Mouse (Mus musculus) stomach, embryonic 14.5 days (tissue): ENCODE measurements at regions not wholly inside any gene's neighbourhood (a gene's known extent, or its start where the extent isn't known, plus 50 kb on each side); places are given as distances from the start of the nearest gene placed in this dataset.

ENCODE experiments used
- ATAC-seq: fragments of 200-750 bp; cut with Nextera tagmentation; 2 replicates; pipeline ENCODE4 v1.8.0; 2017; ENCODE audit warnings: low read depth, moderate TSS enrichment; ENCODE audit not compliant: insufficient number of reproducible peaks, insufficient read depth, low FRiP score
- H3K27ac ChIP-seq: fragments of 300-500 bp; sonication (generic); 2 replicates; pipeline ENCODE4 v1.5.1; 2014; ENCODE audit warnings: mild to moderate bottlenecking, low read length, moderate library complexity, mixed read lengths
- H3K27me3 ChIP-seq: fragments of 300-500 bp; sonication (generic); 2 replicates; pipeline ENCODE4 v1.6.1; 2014; ENCODE audit warnings: low read length, control low read depth, mixed read lengths; ENCODE audit not compliant: control insufficient read depth, insufficient read depth
- H3K36me3 ChIP-seq: fragments of 300-500 bp; sonication (generic); 2 replicates; pipeline ENCODE4 v1.6.1; 2014; ENCODE audit warnings: mild to moderate bottlenecking, control low read depth, low read length, moderate library complexity, mixed read lengths; ENCODE audit not compliant: control insufficient read depth, insufficient read depth
- H3K4me1 ChIP-seq: fragments of 300-500 bp; sonication (generic); 2 replicates; pipeline ENCODE4 v1.6.1; 2014; ENCODE audit warnings: low read length, control low read depth, mixed read lengths; ENCODE audit not compliant: control insufficient read depth, insufficient read depth
- H3K4me2 ChIP-seq: fragments of 300-500 bp; sonication (generic); replicated peaks from 2 replicates; pipeline ENCODE4 v1.6.1; 2014; ENCODE audit warnings: low read depth, low read length, control low read depth
- H3K4me3 ChIP-seq: fragments of 300-500 bp; sonication (generic); 2 replicates; pipeline ENCODE4 v1.5.1; 2014; ENCODE audit warnings: low read depth, low read length, control low read depth
- H3K9ac ChIP-seq: fragments of 300-500 bp; sonication (generic); replicated peaks from 2 replicates; pipeline ENCODE4 v1.6.1; 2014; ENCODE audit warnings: low read depth, mild to moderate bottlenecking, control low read depth, low read length, moderate library complexity, mixed read lengths
- H3K9me3 ChIP-seq: fragments of 300-500 bp; sonication (generic); 2 replicates; pipeline ENCODE4 v1.6.1; 2016; ENCODE audit warnings: low read depth, low read length, control low read depth; ENCODE audit not compliant: control insufficient read depth
- WGBS: fragments of 180-500 bp; shearing (Covaris S2); extraction: QIAGEN DNeasy Blood & Tissue Kit; methylation state at CpG from one replicate; pipeline ENCODE4 v1.1.7; 2014; 5-methylcytosine and 5-hydroxymethylcytosine counted together

DNA sequence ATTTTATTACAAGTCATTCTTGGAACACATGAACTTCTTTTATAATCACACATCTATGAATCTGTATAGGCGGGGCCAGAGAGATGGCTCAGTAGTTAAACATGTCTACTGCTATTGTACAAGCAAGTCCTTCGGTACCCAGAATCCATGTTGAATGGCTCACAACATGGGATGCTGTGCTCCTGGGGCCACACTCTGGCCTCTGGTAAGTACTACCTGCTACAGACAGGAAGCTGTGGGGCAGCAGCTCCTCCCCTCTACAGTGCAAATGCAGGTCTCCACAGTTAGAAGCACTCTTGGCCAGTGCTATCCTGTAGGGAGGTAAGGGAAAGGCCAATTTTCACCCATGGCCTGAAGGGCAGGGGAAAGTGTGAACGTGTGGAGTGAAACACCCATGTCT, 506.0 kb downstream of the Irx1 start:
- WGBS, result 68% methylated on average over 3 of the region's 3 CpGs
- H3K27ac ChIP-seq, result no peak overlapping the region
- H3K36me3 ChIP-seq, result no peaks in the 10 kb centered on the region
- ATAC-seq, result no peak
- H3K4me1 ChIP-seq, result no peaks in the 10 kb centered on the region
- no peaks in the 10 kb centered on the region for H3K9me3 ChIP-seq
- H3K4me3 ChIP-seq, result no peak overlapping the region
- H3K4me2 ChIP-seq, result no peak overlapping the region
- H3K27me3 ChIP-seq, result no peaks in the 10 kb centered on the region
- no peak overlapping the region for H3K9ac ChIP-seq

DNA sequence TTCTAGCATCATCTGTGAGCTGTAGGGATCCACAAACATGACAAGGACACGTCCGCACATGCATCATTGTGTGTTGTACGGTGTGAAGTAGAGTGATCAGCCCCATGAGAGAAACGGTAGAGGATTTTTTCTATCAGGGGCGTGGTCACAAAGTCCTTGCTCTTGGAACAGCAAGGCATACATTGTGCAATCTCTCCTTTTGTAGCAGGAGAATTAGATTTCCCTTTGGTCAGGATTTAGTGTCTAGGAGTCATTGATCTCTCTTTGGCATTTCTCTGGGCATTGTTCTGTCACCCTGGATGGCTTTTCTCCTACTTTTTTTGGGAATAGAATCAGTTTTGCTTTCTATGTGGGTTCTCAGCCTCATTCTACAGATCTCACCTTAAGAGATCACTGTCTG, 511.3 kb downstream of the Irx1 start:
- WGBS, result 76% methylated on average over 5 of the region's 5 CpGs
- H3K9me3 ChIP-seq, result no peaks in the 10 kb centered on the region
- no peak overlapping the region for H3K4me2 ChIP-seq
- no peaks in the 10 kb centered on the region for H3K27me3 ChIP-seq
- H3K27ac ChIP-seq, result no peak overlapping the region
- H3K4me3 ChIP-seq, result no peak overlapping the region
- no peaks in the 10 kb centered on the region for H3K36me3 ChIP-seq
- no peaks in the 10 kb centered on the region for H3K4me1 ChIP-seq
- H3K9ac ChIP-seq, result no peak overlapping the region
- no peak for ATAC-seq

DNA sequence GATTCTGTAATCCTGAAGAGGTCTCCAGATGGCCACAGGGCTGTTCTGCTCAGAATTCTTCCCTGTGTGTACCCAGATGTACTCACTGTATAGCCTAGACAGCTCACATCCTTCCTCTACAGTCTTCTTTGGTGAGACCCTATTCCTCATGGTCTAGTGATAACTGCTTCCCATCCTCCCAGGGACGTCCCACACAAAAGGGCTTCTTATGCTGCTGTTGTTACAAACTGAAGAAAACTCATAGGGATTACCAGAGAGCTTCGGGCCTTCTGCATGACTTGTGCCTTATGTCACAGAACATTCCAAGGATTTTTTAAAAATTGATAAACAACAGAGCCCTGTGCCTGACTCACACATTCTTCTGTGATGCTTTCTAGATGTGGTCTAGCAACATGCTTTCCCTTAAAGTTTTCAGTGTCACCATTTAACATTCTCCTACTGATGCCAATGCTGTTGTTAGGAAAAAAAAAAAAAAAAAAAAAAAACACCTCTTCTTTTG, 525.9 kb downstream of the Irx1 start:
- Histone ChIP-seq H3K27me3 (no peaks in the 10 kb centered on the region), H3K4me1 (no peaks in the 10 kb centered on the region), H3K4me2 (no peak overlapping the region), H3K9ac (no peak overlapping the region), H3K36me3 (no peaks in the 10 kb centered on the region), H3K4me3 (no peak overlapping the region), H3K27ac (no peak overlapping the region), H3K9me3 (no peaks in the 10 kb centered on the region)
- ATAC-seq, result no peak
- WGBS, result 37% methylated on average over 2 of the region's 2 CpGs

DNA sequence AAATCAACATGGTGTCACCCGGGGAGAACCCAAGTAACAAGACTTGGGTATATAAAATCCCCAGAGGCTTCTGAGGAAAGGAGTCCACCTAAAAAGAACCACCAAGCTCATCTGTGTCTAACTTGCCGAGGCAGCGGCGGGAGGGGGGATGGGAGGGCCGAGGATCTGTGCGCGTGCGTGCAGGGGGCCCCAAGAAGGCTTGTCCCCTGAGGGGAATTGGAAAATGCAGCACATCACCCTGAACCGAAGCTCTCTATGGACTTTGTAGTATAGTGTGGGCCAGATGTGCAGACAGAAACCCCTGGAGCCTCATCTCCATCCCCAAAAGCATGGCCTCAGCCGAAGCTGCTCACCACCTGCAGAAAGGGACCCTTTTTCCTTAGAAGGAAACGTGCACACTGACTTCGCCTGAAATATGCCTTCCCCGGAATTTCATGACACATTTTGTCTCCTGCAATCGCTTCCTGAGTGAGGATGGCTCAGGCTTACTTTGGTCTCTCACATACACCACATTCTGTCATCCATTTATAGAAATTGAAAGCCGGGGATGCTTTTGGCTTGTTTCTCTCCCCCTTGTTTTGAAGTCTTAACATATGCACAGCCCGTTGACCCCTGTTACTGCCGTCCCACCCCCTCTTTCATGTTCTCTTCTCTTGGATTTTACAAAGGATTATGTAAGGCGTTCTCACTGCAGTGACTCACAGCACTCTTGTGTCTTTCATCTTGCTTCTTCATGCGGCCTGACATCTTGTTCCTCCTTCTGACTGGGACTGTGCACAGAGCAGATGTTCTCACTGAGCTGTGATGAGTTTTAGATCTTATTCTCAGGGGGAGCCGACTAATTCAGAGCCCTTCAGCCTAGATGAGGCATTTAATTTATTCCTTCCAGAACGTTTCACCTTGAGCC, 559.6 kb downstream of the Irx1 start:
- WGBS, result 61% methylated on average over 21 of the region's 21 CpGs
- no peak overlapping the region for H3K4me2 ChIP-seq
- no peak overlapping the region for H3K27ac ChIP-seq

DNA sequence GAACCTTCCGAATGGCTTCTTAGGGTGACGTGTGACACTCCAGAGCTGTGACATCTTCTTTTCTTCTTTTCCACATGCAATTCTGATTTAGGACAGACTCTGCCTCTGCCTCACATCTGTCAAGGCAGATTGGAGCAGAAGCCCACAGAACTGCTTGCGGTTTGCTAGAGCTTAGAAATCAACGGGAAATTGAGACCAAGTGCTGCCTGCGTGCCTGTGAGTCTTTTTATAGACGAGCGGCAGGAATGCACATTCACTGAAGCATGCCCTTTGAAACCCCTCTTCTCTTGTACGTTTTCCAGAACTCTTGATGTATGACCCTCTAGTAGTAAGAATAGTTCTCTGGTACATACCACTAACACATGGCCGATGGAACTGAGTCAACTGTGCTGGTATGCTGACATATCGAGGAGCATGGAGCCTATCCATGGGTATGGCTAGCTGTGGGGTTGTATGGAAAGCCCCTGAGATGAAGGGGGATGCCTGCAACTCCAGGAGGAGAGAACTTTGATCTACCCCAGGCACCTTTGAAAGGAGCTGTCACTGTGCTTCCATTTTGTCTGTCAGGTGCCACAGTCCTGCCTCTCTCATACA, 552.2 kb upstream of the Adamts16 start:
- ATAC-seq, result no peak
- WGBS, result 69% methylated on average over 10 of the region's 10 CpGs
- H3K9ac ChIP-seq, result no peak overlapping the region
- no peak overlapping the region for H3K4me3 ChIP-seq
- no peaks in the 10 kb centered on the region for H3K4me1 ChIP-seq
- H3K27ac ChIP-seq, result no peak overlapping the region
- no peaks in the 10 kb centered on the region for H3K36me3 ChIP-seq
- H3K4me2 ChIP-seq, result no peak overlapping the region
- no peaks in the 10 kb centered on the region for H3K27me3 ChIP-seq
- no peaks in the 10 kb centered on the region for H3K9me3 ChIP-seq

More for the DNA sequence above, 559.6 kb downstream of the Irx1 start:
- Histone ChIP-seq H3K9me3 (no peaks in the 10 kb centered on the region), H3K4me1 (no peaks in the 10 kb centered on the region), H3K36me3 (no peaks in the 10 kb centered on the region), H3K9ac (no peak overlapping the region), H3K27me3 (no peaks in the 10 kb centered on the region), H3K4me3 (no peak overlapping the region)
- no peak for ATAC-seq

DNA sequence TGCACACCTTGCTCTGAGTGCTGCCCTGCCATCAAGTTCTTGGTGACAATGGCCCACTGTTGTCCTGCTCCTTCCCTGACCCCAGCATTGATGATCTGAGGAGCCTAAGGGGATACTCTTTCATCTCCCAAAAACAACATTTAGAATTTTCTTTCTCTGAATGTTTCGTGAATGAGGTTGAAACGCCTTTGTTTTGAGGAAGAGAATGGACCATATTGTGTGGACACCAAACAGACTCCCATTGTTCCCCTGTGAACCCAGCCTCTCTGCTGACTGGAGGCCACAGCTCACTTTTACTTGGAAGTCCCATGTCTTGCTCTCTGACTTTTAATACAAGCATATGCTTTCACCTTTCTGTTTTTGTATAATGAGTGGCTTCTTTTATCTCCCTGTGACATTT, 537.0 kb upstream of the Adamts16 start:
- Histone ChIP-seq H3K9me3 (no peaks in the 10 kb centered on the region), H3K36me3 (no peaks in the 10 kb centered on the region), H3K4me1 (peaks cover 12% of the 10 kb centered on the region), H3K27me3 (no peaks in the 10 kb centered on the region), H3K9ac (no peak overlapping the region), H3K27ac (no peak overlapping the region), H3K4me2 (no peak overlapping the region), H3K4me3 (no peak overlapping the region)
- 81% methylated on average over 2 of the region's 2 CpGs for WGBS
- ATAC-seq, result no peak

DNA sequence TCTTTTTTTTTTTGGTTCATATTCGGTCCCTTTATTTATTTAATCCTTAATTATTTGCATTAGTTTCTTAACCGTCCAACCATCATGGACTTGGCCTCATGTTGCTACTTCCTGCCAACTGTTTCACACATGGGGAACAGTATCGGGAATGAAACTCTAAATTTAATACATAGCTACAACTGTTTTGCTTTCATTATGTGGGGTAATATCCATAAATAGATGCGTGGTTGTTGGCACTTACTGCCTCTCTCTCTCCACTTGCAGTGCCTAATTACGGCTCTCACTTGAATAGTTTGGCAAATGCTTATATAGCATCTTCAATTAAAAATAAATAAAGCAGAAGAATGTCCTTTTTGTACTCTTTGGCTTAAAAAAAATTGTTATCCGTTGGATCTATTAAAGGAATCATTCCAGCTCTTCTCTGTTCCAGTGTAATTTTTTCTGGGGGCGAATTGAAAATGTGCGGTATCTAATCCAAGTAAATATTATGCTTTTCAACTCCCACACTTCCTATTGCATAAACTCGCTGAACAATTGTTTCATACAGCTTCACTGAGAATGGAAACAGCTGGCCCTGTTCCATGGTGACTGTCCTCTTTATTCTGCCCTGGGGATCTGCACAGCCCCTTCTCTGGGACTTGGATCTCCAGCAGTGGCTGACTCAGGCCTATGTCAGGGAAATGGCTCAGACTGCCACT, 534.4 kb upstream of the Adamts16 start:
- Histone ChIP-seq H3K27me3 (no peaks in the 10 kb centered on the region), H3K4me2 (no peak overlapping the region), H3K4me1 (peaks cover 23% of the 10 kb centered on the region), H3K9me3 (no peaks in the 10 kb centered on the region), H3K9ac (no peak overlapping the region), H3K4me3 (no peak overlapping the region), H3K36me3 (no peaks in the 10 kb centered on the region), H3K27ac (peak overlapping the region; percentile 15; the same call in 1 of the 2 replicates)
- WGBS, result 39% methylated on average over 9 of the region's 9 CpGs
- peak; percentile 56; the same call in 1 of the 2 replicates for ATAC-seq
